Mouse (Mus musculus) forebrain, embryonic 12.5 days (tissue): Measurements from ENCODE around the gene Mast3. TPM values are rescaled to one million over a fixed set of nuclear protein-coding genes. Genes with fewer than 3 reads are reported as not detected.
A peak's percentile ranks its signal among the peaks of the same experiment; 100 is the strongest.

Source experiments
- ATAC-seq: fragments of 200-750 bp; cut with Nextera tagmentation; 2 replicates; pipeline ENCODE4 v1.8.0; 2017; ENCODE audit warnings: moderate TSS enrichment; ENCODE audit not compliant: low FRiP score
- H3K27ac ChIP-seq: fragments of 300-500 bp; sonication (generic); 2 replicates; pipeline ENCODE4 v1.5.1; 2016; ENCODE audit warnings: mild to moderate bottlenecking
- H3K27me3 ChIP-seq: fragments of 300-500 bp; sonication (generic); 2 replicates; pipeline ENCODE4 v1.6.1; 2016; ENCODE audit warnings: mild to moderate bottlenecking
- H3K36me3 ChIP-seq: fragments of 300-500 bp; sonication (generic); replicated peaks from 2 replicates; pipeline ENCODE4 v1.6.1; 2016; ENCODE audit warnings: mild to moderate bottlenecking
- H3K4me1 ChIP-seq: fragments of 300-500 bp; sonication (generic); 2 replicates; pipeline ENCODE4 v1.6.1; 2016
- H3K4me2 ChIP-seq: fragments of 300-500 bp; sonication (generic); 2 replicates; pipeline ENCODE4 v1.6.1; 2016; ENCODE audit warnings: mild to moderate bottlenecking, moderate library complexity
- H3K4me3 ChIP-seq: fragments of 300-500 bp; sonication (generic); replicated peaks from 2 replicates; pipeline ENCODE4 v1.5.1; 2016; ENCODE audit warnings: mild to moderate bottlenecking
- H3K9ac ChIP-seq: fragments of 300-500 bp; sonication (generic); 2 replicates; pipeline ENCODE4 v1.6.1; 2016; ENCODE audit warnings: mild to moderate bottlenecking
- H3K9me3 ChIP-seq: fragments of 300-500 bp; sonication (generic); 2 replicates; pipeline ENCODE4 v1.6.1; 2016
- WGBS: fragments of 180-500 bp; shearing (Covaris S2); methylation state at CpG from one replicate; pipeline ENCODE4 v1.1.7; 2016; 5-methylcytosine and 5-hydroxymethylcytosine counted together
- polyA plus RNA-seq: library from polyadenylated mRNA; unstranded; fragments of >200 nt; fragmentation: Nextera tagmentation; extraction: Ambion mirVana; gene quantifications from 2 replicates; pipeline ENCODE4 v1.2.1, GENCODE M21; 2016

The Mast3 gene
- polyA plus RNA-seq, 1 experiment from 2014 or later: 14.5 TPM

DNA sequence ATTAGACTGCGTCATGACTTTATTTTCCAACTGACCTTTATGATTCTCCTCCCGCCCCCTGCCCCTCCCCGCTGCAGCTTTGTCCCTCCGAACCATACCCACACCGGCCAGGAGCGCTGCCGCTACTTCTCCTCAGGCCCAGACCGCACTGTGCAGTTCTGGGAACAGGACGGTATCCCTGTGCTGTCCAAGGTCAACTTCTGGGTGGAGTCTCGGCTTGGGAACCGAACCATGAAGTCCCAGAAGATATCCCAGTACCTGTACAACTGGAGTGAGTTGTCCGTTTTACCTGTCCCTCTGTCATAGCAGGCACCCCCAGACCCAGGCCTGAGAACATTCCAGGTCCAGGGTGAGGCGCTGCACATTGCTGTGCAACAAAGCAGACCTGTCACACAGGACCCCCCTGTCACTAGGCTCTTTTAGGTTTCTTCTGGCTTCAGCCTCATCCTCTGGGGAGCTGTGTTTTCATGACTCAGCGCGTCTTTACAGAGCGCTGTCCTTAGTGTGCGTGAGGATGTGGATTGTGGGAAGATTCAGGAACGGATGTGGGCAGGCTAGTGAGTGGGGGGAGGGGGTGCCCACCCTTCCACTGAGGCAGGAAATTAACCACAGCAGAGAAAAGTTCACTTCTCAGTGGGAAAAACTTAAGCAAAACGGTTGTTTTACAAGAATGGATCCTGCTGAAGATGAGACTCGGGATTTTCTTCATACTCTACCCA, 6.3 kb upstream of the Mast3 start:
- H3K27ac ChIP-seq: no peak overlapping the region
- no peaks in the 10 kb centered on the region for H3K4me1 ChIP-seq
- ATAC-seq: no peak
- 79% methylated on average over 20 of the region's 20 CpGs for WGBS
- H3K9me3 ChIP-seq: no peaks in the 10 kb centered on the region
- H3K36me3 ChIP-seq: no peaks in the 10 kb centered on the region
- peaks cover 40% of the 10 kb centered on the region for H3K27me3 ChIP-seq
- H3K9ac ChIP-seq: no peak overlapping the region
- H3K4me3 ChIP-seq: no peak overlapping the region
- no peak overlapping the region for H3K4me2 ChIP-seq

DNA sequence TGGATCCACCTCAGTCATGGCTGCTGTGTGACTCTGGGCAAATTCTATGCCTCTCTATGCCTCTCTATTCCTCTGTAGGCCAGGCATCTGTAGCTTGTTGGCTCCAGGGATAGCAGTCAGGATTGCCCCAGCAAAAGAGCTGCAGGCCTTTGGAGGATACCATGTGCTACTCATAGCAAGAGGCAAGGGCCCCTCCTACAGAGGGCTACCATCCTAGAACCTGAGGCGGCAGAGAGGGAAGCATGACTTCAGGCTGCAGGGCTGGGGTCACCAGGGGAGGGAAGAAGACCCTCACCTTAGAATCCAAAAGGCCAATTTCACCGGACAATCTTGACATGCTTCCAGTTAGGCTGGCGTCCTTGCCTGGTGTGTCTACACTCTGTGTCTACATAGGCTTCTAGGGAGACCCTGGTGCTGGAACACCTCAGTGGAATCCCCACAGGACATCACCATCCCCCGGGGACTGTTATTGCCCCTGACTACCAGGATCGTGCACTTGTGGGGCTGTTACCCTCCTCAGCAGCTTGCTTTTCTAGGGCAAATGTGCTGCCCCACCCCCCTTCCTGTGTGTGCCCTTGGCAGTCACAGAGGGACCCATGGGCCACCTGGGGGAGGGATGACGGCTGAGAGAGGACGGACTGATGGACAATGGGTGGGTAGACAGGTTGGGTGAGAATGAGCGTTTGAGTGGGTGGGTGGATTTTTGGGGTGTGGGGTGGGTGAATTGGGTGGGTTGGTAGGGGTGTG, 4.3 kb upstream of the Mast3 start:
- Histone ChIP-seq H3K4me3 (no peak overlapping the region), H3K36me3 (no peaks in the 10 kb centered on the region), H3K9ac (no peak overlapping the region), H3K4me2 (no peak overlapping the region), H3K27me3 (peaks cover 42% of the 10 kb centered on the region), H3K9me3 (no peaks in the 10 kb centered on the region), H3K27ac (no peak overlapping the region), H3K4me1 (peaks cover 5% of the 10 kb centered on the region)
- ATAC-seq: no peak
- 86% methylated on average over 8 of the region's 8 CpGs for whole genome bisulfite sequencing

DNA sequence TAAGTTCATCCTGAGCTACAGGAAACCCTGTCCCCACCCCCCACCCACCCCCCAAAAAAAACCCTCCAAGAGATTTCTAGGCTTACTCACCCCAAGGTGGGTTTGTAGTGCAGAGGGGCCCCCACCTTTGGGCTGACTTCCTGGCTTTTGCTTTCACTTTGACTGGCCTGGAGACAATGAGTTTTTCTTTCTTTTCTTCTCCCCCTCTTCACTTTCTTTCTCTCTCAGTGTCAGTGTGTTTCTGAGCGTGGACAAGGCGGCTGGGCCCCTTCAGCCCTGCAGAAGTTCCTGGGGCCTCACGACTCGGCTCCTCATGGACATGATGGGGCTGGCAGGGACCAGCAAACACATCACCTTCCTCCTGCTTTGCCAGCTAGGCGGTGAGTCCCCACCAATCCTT, 3.4 kb upstream of the Mast3 start, which contains the start of gene Il12rb1:
Il12rb1 (plus strand) TSS at position 211 of the 400 bp plus-strand sequence.
- 73% methylated on average over 5 of the region's 5 CpGs for WGBS
- Histone ChIP-seq H3K4me1 (peaks cover 12% of the 10 kb centered on the region), H3K4me3 (no peak within 1 kb of the TSS), H3K9me3 (no peaks in the 10 kb centered on the region), H3K4me2 (no peak within 1 kb of the TSS), H3K9ac (no peak within 1 kb of the TSS), H3K27me3 (peaks cover 45% of the 10 kb centered on the region), H3K27ac (no peak within 1 kb of the TSS), H3K36me3 (no peaks in the 10 kb centered on the region)
- no peak for ATAC-seq

DNA sequence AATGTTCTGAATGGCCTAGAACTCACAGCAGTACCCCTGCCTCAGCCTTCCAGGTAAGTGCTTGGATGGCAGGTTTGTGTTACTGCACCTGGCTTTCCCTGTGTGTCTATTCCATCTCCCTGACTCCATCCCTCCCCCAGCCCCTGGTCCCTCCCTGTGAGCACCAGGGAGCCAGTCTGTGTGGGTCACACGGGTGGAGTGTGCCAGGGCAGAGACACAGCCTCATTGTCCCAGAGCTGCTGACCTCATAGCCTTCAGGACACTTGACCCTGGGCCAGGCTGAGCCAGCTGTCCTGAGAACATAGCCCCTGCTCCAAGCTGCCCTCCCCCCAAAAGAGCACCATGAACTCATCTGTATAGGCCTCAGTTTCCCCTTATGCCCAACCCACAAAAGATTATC, 2.5 kb upstream of the Mast3 start:
- Histone ChIP-seq H3K9ac (no peak overlapping the region), H3K27ac (no peak overlapping the region), H3K4me2 (no peak overlapping the region), H3K27me3 (peaks cover 53% of the 10 kb centered on the region), H3K36me3 (no peaks in the 10 kb centered on the region), H3K4me1 (peaks cover 12% of the 10 kb centered on the region), H3K4me3 (no peak overlapping the region), H3K9me3 (no peaks in the 10 kb centered on the region)
- 47% methylated on average over 1 of the region's 1 CpGs for WGBS
- ATAC-seq: no peak

DNA sequence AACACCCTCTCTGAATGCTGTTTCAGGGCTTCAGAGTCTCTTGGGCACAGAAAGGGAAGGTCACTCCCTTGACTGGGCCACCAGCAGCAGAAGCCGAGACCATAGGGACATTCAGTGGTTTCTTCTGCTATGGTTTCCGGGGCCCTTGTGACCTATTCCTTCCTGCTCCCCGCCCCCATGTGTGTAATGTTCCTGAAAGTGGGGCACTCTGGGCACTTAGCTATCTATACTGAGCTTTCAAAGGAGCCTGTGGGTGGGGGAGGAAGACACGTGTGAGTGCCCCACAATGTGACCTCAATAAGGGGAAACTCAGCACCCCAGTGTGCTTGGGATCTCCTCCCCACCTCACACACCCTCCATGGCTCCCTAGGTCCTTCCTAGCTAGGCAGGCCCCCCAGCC, 1.7 kb upstream of the Mast3 start:
- WGBS: 79% methylated on average over 4 of the region's 4 CpGs

DNA sequence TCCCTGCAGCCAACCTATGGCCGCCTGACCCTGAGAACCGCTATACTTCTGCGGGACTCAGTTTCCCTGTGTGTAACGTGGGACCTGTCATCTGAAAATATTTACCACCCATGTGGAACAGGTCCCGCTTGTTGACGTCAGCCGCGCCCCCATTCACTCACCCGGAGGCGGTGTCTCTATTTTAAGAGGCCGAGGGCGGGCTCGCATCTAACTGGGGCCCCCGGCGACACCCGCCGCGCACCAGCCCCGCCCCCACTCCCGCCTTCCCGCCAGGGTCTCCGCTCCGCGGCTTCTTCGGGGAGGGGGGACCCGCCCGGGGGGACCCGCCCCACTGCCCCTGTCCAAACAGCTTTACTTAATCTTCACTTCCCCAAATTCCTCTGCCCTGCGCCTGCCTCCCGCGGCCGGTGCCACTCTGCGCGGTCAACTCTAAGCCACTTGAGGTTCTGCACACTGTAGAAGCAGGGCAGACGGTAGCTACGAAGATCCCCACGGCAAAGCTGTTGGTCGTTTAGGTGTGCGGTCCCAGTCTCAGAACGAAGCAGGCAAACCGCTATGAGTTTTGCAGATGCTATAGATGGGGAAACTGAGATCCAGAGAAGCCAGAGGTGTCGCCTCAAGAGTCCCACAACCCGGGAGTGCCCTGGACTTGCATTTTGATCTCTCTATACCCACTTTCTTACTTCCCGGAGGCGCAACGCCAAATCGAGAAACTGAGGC, 933 bp downstream of the Mast3 start:
- Histone ChIP-seq H3K4me1 (peaks cover 19% of the 10 kb centered on the region), H3K36me3 (no peaks in the 10 kb centered on the region), H3K9me3 (no peaks in the 10 kb centered on the region), H3K4me3 (peak overlapping the region; percentile 42), H3K27me3 (peaks cover 78% of the 10 kb centered on the region), H3K9ac (0 out of 2 replicates have a peak overlapping the region, but pooled peaks have one; percentile 33), H3K27ac (no peak overlapping the region), H3K4me2 (peak overlapping the region; percentile 61)
- no peak for ATAC-seq
- whole genome bisulfite sequencing: 1% methylated on average over 42 of the region's 47 CpGs

More for the DNA sequence above, 1.7 kb upstream of the Mast3 start:
- Histone ChIP-seq H3K9ac (no peak overlapping the region), H3K36me3 (no peaks in the 10 kb centered on the region), H3K27ac (no peak overlapping the region), H3K4me1 (peaks cover 12% of the 10 kb centered on the region), H3K27me3 (peaks cover 61% of the 10 kb centered on the region), H3K4me3 (no peak overlapping the region), H3K9me3 (no peaks in the 10 kb centered on the region), H3K4me2 (no peak overlapping the region)
- ATAC-seq: no peak

DNA sequence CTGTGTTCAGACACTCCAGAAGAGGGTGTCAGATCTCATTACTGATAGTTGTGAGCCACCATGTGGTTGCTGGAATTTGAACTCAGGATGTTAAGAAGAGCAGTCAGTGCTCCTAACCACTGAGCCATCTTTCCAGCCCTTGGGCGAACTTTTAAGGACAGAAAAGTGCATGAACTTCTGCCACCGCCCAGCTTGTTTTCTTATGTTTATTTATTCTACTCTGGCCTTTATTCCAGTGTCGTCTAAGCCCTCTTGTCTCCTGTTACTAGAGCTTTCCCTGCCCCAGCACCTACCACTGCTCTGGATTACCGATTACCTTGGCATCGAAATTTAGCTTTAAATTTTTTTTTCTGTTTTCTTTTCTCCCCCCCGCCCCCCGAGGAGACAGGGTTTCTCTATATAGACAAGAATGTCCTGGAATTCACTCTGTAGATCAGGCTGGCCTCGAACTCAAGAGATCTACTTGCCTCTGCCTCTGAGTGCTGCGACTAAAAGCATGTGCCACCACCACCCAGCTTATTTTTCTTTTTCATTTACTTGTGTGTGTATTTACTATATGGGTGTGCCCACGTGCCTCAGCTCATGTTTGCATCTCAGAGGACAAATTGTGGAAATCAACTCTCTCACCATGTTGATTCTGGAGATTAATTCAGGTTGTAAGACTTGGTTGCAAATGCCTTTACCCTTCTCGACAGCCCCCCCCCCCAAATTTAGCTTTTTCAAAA, 1.9 kb downstream of the Mast3 start:
- WGBS: 74% methylated on average over 11 of the region's 11 CpGs
- H3K27me3 ChIP-seq: peaks cover 88% of the 10 kb centered on the region
- ATAC-seq: no peak

DNA sequence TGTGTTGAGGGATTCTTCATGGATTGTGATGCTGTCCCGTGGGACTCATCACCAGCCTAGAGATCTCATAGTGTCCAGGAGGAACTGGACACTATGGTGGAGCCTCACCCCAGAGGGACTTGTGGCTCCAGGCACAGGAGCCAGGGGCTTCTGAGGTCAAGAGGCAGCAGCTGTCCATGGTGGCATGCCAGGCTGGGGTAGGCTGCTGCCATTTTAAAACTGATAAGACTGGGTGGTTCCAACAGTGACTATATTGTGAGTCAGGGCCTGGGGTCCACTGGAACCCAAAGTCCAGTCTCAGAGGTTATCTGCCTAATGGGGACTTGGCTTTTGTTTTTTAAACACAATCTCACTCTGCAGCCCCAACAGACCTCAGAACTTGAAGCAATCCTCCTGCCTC, 3.0 kb downstream of the Mast3 start:
- no peaks in the 10 kb centered on the region for H3K36me3 ChIP-seq
- peaks cover 91% of the 10 kb centered on the region for H3K27me3 ChIP-seq
- H3K27ac ChIP-seq: no peak overlapping the region
- no peak for ATAC-seq
- no peaks in the 10 kb centered on the region for H3K9me3 ChIP-seq
- H3K4me1 ChIP-seq: peaks cover 32% of the 10 kb centered on the region
- no peak overlapping the region for H3K9ac ChIP-seq
- no peak overlapping the region for H3K4me2 ChIP-seq
- no peak overlapping the region for H3K4me3 ChIP-seq
- WGBS: 81% methylated on average over 1 of the region's 1 CpGs

More for the DNA sequence above, 1.9 kb downstream of the Mast3 start:
- no peaks in the 10 kb centered on the region for H3K36me3 ChIP-seq
- no peaks in the 10 kb centered on the region for H3K9me3 ChIP-seq
- H3K27ac ChIP-seq: no peak overlapping the region
- H3K4me3 ChIP-seq: no peak overlapping the region
- no peak overlapping the region for H3K4me2 ChIP-seq
- peaks cover 25% of the 10 kb centered on the region for H3K4me1 ChIP-seq
- H3K9ac ChIP-seq: no peak overlapping the region

DNA sequence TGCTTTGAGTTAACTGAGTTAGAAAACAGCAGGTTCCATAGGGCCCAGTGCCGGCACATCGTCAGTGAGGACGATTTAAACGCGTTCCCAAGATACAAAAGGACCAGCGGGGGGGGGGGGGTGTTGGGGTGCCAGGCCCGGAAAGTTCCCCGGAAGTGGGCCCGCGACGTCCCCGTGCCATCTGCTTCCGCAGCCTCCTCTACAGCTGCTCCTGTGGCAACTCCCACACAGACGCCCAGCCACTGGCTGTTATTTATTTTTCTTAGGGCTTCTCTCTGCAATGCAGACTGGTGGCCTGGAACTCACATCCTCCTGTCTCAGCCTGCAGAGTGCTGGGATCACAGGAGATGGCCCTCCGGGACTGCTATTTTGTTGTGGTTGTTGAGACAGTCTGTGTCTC, 3.7 kb downstream of the Mast3 start:
- no peak overlapping the region for H3K4me3 ChIP-seq
- H3K27ac ChIP-seq: no peak overlapping the region
- no peak overlapping the region for H3K9ac ChIP-seq
- H3K4me2 ChIP-seq: no peak overlapping the region
- H3K4me1 ChIP-seq: peaks cover 39% of the 10 kb centered on the region
- peaks cover 87% of the 10 kb centered on the region for H3K27me3 ChIP-seq
- H3K9me3 ChIP-seq: no peaks in the 10 kb centered on the region
- ATAC-seq: no peak
- H3K36me3 ChIP-seq: no peaks in the 10 kb centered on the region
- 37% methylated on average over 12 of the region's 15 CpGs for WGBS

DNA sequence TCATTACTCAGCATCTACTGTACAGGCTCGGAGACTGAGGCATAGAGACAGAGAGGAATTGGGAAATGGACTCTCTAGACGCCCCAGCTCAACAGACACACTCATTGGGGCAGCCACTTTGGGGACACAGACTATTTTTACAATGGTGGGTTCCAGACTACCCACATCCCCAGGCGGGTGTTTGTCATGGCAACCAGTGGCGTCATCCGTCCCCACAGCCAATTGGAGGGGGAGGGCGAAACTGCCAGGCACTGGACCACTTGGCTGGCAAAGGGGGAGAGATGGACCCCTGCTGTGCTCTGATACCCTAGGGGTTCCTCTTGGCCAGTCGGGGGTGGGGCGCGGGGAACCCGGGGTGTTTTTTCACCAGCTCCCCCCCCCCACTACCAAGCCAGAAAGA, 4.2 kb downstream of the Mast3 start:
- peaks cover 87% of the 10 kb centered on the region for H3K27me3 ChIP-seq
- H3K9ac ChIP-seq: no peak overlapping the region
- H3K27ac ChIP-seq: no peak overlapping the region
- WGBS: 55% methylated on average over 10 of the region's 10 CpGs
- no peak for ATAC-seq
- no peak overlapping the region for H3K4me3 ChIP-seq
- H3K4me2 ChIP-seq: no peak overlapping the region
- no peaks in the 10 kb centered on the region for H3K9me3 ChIP-seq
- peaks cover 42% of the 10 kb centered on the region for H3K4me1 ChIP-seq
- H3K36me3 ChIP-seq: no peaks in the 10 kb centered on the region

DNA sequence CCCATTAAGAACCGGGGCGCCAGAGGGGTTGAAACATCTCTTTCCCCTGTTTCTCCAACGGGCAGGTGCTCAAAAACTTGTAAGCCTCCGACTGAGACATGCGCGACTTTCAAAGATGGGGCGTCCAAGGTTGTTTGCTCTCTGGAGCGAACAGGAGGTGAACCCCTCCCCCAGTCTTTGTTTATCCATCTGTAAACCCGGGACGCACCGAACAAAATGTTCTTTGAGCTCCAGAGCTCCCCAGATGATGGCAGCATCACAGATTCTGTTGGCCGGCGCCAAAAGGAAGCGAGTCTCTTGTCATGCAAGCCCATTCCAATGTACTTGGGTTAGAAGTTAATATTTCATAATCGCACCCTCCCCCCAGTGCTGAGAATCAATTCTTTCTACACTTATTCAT, 6.6 kb downstream of the Mast3 start:
- H3K4me3 ChIP-seq: peak overlapping the region; percentile 58
- 13% methylated on average over 15 of the region's 15 CpGs for WGBS
- no peaks in the 10 kb centered on the region for H3K36me3 ChIP-seq
- no peak overlapping the region for H3K27ac ChIP-seq
- H3K9me3 ChIP-seq: no peaks in the 10 kb centered on the region
- H3K4me2 ChIP-seq: peak overlapping the region; percentile 85
- H3K9ac ChIP-seq: no peak overlapping the region
- ATAC-seq: no peak
- H3K4me1 ChIP-seq: peaks cover 36% of the 10 kb centered on the region
- H3K27me3 ChIP-seq: peaks cover 74% of the 10 kb centered on the region
